Mouse (Mus musculus) neural tube, embryonic 11.5 days (tissue): Measurements from ENCODE around the gene Gm20388. TPM values are rescaled to one million over a fixed set of nuclear protein-coding genes. Genes with fewer than 3 reads are reported as not detected.
A peak's percentile ranks its signal among the peaks of the same experiment; 100 is the strongest.

ENCODE experiments used
- ATAC-seq: fragments of 200-750 bp; cut with Nextera tagmentation; 2 replicates; pipeline ENCODE4 v1.8.0; 2017; ENCODE audit warnings: moderate number of reproducible peaks, mild to moderate bottlenecking, moderate TSS enrichment, moderate library complexity; ENCODE audit not compliant: insufficient read depth, low FRiP score, low TSS enrichment
- DNase-seq: peaks from one replicate; pipeline ENCODE4 v3.0.0-alpha.2; 2015; ENCODE audit warnings: low spot score
- H3K27ac ChIP-seq: fragments of 300-500 bp; sonication (generic); 2 replicates; pipeline ENCODE4 v1.5.1; 2014; ENCODE audit warnings: low read depth, mild to moderate bottlenecking, low read length
- H3K27me3 ChIP-seq: fragments of 300-500 bp; sonication (generic); 2 replicates; pipeline ENCODE4 v1.6.1; 2014; ENCODE audit warnings: mild to moderate bottlenecking, low read length, mixed read lengths; ENCODE audit not compliant: control insufficient read depth, insufficient read depth
- H3K36me3 ChIP-seq: fragments of 300-500 bp; sonication (generic); 2 replicates; pipeline ENCODE4 v1.6.1; 2014; ENCODE audit warnings: mild to moderate bottlenecking, low read length, moderate library complexity, mixed read lengths; ENCODE audit not compliant: control insufficient read depth, insufficient read depth
- H3K4me1 ChIP-seq: fragments of 300-500 bp; sonication (generic); 2 replicates; pipeline ENCODE4 v1.6.1; 2014; ENCODE audit warnings: low read length, mixed read lengths; ENCODE audit not compliant: control insufficient read depth, insufficient read depth
- H3K4me2 ChIP-seq: fragments of 300-500 bp; sonication (generic); 2 replicates; pipeline ENCODE4 v1.6.1; 2014; ENCODE audit warnings: low read depth, mild to moderate bottlenecking, moderate library complexity
- H3K4me3 ChIP-seq: fragments of 300-500 bp; sonication (generic); 2 replicates; pipeline ENCODE4 v1.5.1; 2014; ENCODE audit warnings: low read depth, low read length
- H3K9ac ChIP-seq: fragments of 300-500 bp; sonication (generic); 2 replicates; pipeline ENCODE4 v1.6.1; 2014; ENCODE audit warnings: mild to moderate bottlenecking, low read length
- H3K9me3 ChIP-seq: fragments of 300-500 bp; sonication (generic); 2 replicates; pipeline ENCODE4 v1.6.1; 2016; ENCODE audit warnings: low read length; ENCODE audit not compliant: control insufficient read depth
- WGBS: fragments of 180-500 bp; shearing (Covaris S2); extraction: QIAGEN DNeasy Blood & Tissue Kit; methylation state at CpG from one replicate; pipeline ENCODE4 v1.1.7; 2014; 5-methylcytosine and 5-hydroxymethylcytosine counted together
- polyA plus RNA-seq: library from polyadenylated mRNA; unstranded; fragments of >200 nt; fragmentation: Nextera tagmentation; extraction: Ambion mirVana; gene quantifications from 2 replicates; pipeline ENCODE4 v1.2.1, GENCODE M21; 2014

The Gm20388 gene
- polyA plus RNA-seq, 1 experiment from 2014 or later = not detected

DNA sequence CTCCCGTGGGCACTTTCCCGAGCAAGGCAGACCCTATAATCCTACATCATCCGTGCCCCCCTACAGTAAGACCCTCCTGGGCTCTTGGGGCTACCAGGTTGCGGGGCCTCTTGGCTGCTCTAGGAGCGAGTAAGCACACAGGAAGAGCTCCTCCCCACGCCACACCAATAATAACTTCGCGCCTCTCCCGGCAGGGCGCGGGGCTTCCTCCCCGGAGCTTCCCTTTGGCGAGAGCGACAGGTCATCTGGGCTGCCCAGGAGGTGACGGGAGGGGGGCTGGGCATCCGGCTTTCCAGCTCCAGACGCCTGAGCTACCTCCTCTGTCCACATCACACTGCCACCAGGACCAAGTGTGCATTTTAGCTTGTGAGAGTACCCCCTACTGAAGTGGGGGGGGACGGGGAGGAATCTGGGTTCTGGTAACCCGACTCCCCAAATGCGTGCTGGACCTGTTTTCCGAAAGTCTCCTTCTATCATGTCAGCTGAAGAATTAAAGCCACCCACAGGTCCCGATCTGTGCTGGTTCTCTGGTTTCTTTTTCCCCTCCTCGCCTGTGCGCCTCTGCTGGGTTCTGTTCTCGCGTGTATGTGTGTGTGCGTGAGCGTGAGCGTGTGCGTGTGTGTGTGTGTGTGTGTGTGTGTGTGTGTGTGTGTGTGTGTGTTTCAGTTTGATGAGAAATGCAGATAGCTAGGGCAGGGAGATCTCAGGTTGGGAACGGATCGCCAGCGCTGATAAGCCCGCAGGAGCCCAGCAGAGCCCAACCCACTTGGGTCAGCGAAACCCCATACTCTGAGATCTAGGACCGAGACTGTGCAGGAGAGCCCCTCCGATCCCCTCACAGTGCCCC, 2372.9 kb downstream of the Gm20388 start:
- Histone ChIP-seq H3K4me3 (peak overlapping the region; percentile 60), H3K36me3 (no peaks in the 10 kb centered on the region), H3K4me1 (peaks cover 25% of the 10 kb centered on the region), H3K27ac (0 out of 2 replicates have a peak overlapping the region, but pooled peaks have one; percentile 4), H3K9ac (peak overlapping the region; percentile 49), H3K27me3 (peaks cover 26% of the 10 kb centered on the region), H3K9me3 (no peaks in the 10 kb centered on the region), H3K4me2 (peak overlapping the region; percentile 96)
- DNase-seq = peak; percentile 50
- WGBS = under 1% methylated on average over 37 of the region's 37 CpGs
- ATAC-seq = no peak

DNA sequence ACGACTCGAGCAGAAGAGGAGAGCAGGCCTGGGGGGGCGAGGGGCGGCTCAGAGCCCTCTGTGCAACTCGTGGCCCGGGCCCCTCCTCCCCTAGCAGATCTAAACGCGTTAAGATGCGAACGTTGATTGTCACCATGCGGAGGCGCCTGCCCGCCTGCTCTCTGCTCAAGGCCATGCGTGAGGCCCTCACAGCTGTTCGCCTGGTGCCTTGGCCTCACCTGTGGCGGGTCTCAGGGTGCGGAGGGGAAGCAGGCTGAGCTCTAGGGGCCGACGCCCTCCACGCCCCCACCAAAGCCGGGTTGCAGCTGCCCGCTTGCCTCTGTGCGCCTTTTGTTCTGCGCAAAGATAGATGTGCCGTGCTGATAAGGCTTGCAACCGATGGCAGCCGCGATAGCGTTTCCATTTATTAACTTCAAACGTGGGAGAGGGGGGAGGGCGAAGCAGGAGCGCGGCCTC, 2373.6 kb downstream of the Gm20388 start:
- Histone ChIP-seq H3K36me3 (no peaks in the 10 kb centered on the region), H3K4me3 (peak overlapping the region; percentile 60), H3K27me3 (peaks cover 26% of the 10 kb centered on the region), H3K27ac (0 out of 2 replicates have a peak overlapping the region, but pooled peaks have one; percentile 39), H3K4me1 (peaks cover 25% of the 10 kb centered on the region), H3K9ac (peak overlapping the region; percentile 49), H3K9me3 (no peaks in the 10 kb centered on the region), H3K4me2 (peak overlapping the region; percentile 96)
- ATAC-seq (no peak), DNase-seq (peak; percentile 67)
- 0% methylated on average over 33 of the region's 33 CpGs for WGBS

DNA sequence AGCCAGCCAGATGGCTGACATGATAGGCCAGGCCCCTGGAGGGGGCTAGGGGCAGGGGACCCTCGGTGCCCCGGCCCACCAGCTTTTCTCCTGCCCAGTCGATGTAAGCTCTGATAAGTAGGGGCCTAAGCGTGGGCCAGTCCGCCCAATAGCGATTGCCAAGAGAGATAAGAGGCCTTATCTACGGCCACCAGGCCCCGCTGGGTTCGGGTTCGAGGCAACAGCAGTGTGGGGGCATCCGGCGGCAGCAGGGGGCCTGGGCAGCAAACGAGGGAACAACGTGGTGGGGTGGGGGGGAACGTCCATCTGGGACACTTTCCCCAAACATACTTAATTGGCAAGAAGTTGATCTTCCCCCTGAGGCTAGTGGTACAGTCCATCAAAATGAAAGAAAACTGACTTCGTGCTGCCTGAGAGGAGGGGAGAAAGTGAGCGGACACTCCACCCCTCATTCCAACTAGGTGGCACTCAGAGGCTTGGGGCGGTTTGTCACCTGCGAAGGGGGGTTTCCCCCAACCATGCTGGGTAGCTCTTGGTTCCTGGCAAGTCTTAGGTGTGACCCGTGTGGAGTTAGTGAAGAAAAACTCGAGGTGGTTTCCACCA, 2374.1 kb downstream of the Gm20388 start:
- no peaks in the 10 kb centered on the region for H3K36me3 ChIP-seq
- H3K27ac ChIP-seq = 0 out of 2 replicates have a peak overlapping the region, but pooled peaks have one; percentile 39
- 6% methylated on average over 21 of the region's 21 CpGs for WGBS
- ATAC-seq (no peak), DNase-seq (no peak)
- peak overlapping the region; percentile 96 for H3K4me2 ChIP-seq
- peaks cover 25% of the 10 kb centered on the region for H3K4me1 ChIP-seq
- H3K27me3 ChIP-seq = peaks cover 26% of the 10 kb centered on the region
- peak overlapping the region; percentile 49 for H3K9ac ChIP-seq
- peak overlapping the region; percentile 60 for H3K4me3 ChIP-seq
- H3K9me3 ChIP-seq = no peaks in the 10 kb centered on the region

DNA sequence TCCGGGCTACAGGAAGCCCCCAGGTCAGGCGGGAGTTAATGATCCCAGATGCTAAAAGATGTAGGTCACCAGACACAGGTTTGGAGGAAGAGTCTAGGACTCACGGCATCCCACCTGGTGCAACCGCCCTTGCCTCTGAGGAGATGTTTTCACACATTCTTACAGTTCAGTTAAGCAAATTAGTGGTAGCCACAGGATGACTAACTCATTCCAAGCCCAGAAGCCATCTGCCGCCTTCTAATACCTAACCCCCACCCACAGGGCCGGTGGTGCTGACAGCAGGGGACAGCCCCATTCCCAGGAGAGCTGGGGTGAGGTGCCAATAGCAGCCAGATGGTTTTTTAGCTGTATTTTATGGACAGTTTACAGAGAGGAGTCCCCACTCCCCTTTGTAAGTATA, 2375.1 kb downstream of the Gm20388 start:
- WGBS = 63% methylated on average over 6 of the region's 6 CpGs
- H3K4me1 ChIP-seq = peaks cover 25% of the 10 kb centered on the region
- 0 out of 2 replicates have a peak overlapping the region, but pooled peaks have one; percentile 12 for H3K4me2 ChIP-seq
- ATAC-seq (no peak), DNase-seq (no peak)
- no peaks in the 10 kb centered on the region for H3K36me3 ChIP-seq
- no peak overlapping the region for H3K27ac ChIP-seq
- H3K27me3 ChIP-seq = peaks cover 26% of the 10 kb centered on the region
- no peak overlapping the region for H3K9ac ChIP-seq
- H3K9me3 ChIP-seq = no peaks in the 10 kb centered on the region
- H3K4me3 ChIP-seq = no peak overlapping the region

DNA sequence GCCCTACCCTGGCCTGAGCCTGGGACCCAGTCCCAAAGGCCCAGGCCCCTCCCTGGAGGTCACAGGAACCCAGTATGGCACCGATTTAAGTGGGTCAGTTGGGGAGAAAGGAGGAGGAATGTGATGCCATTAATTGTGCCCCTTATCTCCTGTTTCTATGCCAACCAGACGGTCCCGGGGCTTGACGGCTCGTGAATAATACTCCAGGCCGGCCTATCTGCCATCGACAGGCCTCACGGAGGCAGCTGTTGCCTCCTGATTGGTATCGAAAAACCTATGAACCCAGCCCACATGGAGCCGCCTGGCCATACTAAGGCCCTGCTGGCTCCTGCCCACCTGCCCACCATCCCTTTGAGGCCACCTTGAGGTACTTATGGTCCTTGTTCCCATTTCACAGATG, 2376.3 kb downstream of the Gm20388 start:
- no peak overlapping the region for H3K4me3 ChIP-seq
- H3K36me3 ChIP-seq = no peaks in the 10 kb centered on the region
- H3K9ac ChIP-seq = no peak overlapping the region
- no peaks in the 10 kb centered on the region for H3K9me3 ChIP-seq
- no peak overlapping the region for H3K4me2 ChIP-seq
- 84% methylated on average over 10 of the region's 10 CpGs for WGBS
- no peak for ATAC-seq
- DNase-seq = no peak
- H3K27ac ChIP-seq = no peak overlapping the region
- H3K4me1 ChIP-seq = peaks cover 28% of the 10 kb centered on the region
- peaks cover 26% of the 10 kb centered on the region for H3K27me3 ChIP-seq

DNA sequence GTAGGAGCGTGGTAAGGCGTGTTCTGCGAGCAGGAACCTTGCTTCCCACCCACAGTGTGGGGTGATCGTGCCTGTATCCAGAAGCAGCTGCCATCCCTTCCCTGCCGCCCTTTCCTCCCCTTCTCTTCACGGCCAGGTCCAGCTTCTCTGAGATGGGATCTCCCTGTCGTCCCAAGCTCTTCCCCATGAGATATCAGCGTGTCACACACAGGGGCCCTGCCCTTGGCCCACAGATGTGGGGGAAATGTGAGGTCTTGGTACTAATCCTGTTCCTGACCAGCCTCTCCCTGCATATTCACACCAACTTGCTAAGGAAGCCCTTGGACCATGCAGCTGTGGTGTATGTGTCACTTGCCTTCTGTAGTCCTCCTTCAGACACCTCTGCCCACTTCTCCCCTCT, 2377.1 kb downstream of the Gm20388 start:
- ATAC-seq (no peak), DNase-seq (no peak)
- H3K4me2 ChIP-seq = no peak overlapping the region
- H3K27me3 ChIP-seq = peaks cover 26% of the 10 kb centered on the region
- H3K4me3 ChIP-seq = no peak overlapping the region
- H3K27ac ChIP-seq = no peak overlapping the region
- H3K4me1 ChIP-seq = peaks cover 28% of the 10 kb centered on the region
- no peaks in the 10 kb centered on the region for H3K36me3 ChIP-seq
- no peak overlapping the region for H3K9ac ChIP-seq
- H3K9me3 ChIP-seq = no peaks in the 10 kb centered on the region
- 79% methylated on average over 8 of the region's 8 CpGs for WGBS

DNA sequence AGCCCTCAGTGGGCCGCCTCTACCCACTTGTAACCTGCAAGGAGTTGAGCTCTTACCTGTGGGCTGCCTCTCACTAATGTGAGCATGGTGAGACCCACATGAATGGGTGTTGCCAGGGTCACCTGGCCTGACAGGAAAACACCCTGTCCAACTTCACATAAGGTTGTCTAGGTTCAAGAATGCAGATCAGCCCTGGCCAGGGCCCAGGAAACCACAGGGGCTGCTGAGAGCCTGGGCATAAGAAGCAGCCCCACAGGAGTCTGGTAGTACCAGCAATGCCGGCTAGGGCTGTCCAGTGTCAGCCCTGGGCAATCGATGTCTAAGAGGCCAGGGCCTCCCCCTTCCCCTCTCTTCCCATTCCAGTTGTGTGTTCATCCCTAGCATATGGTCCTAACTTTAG, 2377.7 kb downstream of the Gm20388 start:
- Histone ChIP-seq H3K36me3 (no peaks in the 10 kb centered on the region), H3K4me1 (peaks cover 24% of the 10 kb centered on the region)
- ATAC-seq = no peak

DNA sequence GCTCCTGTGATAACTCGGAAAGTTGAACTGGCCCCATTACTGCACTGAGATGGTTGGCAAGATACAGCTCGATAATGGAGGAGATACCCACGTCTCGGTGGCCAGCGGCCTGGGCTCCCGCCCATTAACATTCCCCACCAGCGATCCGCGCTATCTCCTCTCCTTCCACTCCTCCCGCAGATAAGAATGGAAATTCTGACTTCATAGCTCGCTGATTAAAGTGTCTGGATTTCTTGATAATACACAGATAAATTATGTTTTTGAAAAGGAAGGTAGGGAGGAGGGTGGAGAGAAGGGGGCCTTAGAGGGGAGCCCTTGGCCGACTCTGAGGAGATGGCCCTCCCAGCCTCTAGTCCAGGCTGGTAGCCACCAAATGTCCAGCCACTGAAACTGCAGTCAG, 2380.4 kb downstream of the Gm20388 start:
- no peaks in the 10 kb centered on the region for H3K27me3 ChIP-seq
- no peaks in the 10 kb centered on the region for H3K36me3 ChIP-seq
- no peak overlapping the region for H3K4me3 ChIP-seq
- 79% methylated on average over 12 of the region's 12 CpGs for WGBS
- ATAC-seq (no peak), DNase-seq (no peak)
- H3K27ac ChIP-seq = 0 out of 2 replicates have a peak overlapping the region, but pooled peaks have one; percentile 10
- H3K4me1 ChIP-seq = peaks cover 11% of the 10 kb centered on the region; the same call in 1 of the 2 replicates
- H3K9me3 ChIP-seq = no peaks in the 10 kb centered on the region
- H3K9ac ChIP-seq = no peak overlapping the region
- H3K4me2 ChIP-seq = no peak overlapping the region

More for the DNA sequence above, 2377.7 kb downstream of the Gm20388 start:
- Histone ChIP-seq H3K27ac (no peak overlapping the region), H3K9ac (no peak overlapping the region), H3K4me3 (no peak overlapping the region), H3K4me2 (no peak overlapping the region), H3K9me3 (no peaks in the 10 kb centered on the region), H3K27me3 (peaks cover 23% of the 10 kb centered on the region)
- 74% methylated on average over 3 of the region's 3 CpGs for WGBS
- DNase-seq = no peak
